Mouse (Mus musculus) lung, adult 2 months (tissue): ENCODE data around the gene Tent5b.

ENCODE experiments used
- CTCF ChIP-seq: fragments of 200-500 bp; IDR thresholded peaks from 2 replicates; pipeline ENCODE4 v1.5.1; 2011; ENCODE audit warnings: mild to moderate bottlenecking, low read length, control low read depth; ENCODE audit not compliant: insufficient read depth
- POLR2A ChIP-seq: fragments of 200-500 bp; IDR thresholded peaks from 2 replicates; pipeline ENCODE4 v1.6.1; 2011; ENCODE audit warnings: low read depth, mild to moderate bottlenecking, control low read depth, low read length, borderline replicate concordance; ENCODE audit errors: extremely low read depth

GRCm38 (mm10) chr4:133527788-133528187, 47.9 kb downstream of the Tent5b start:
- TF ChIP-seq CTCF = no peak
- TF ChIP-seq POLR2A = no peak
